Mouse (Mus musculus) lung, embryonic 16.5 days (tissue): ENCODE results near the gene AA986860. TPM values are rescaled to one million over a fixed set of nuclear protein-coding genes. Genes with fewer than 3 reads are reported as not detected.
A peak's percentile ranks its signal among the peaks of the same experiment; 100 is the strongest.

Experiments
- ATAC-seq: fragments of 200-750 bp; cut with Nextera tagmentation; 2 replicates; pipeline ENCODE4 v1.8.0; 2017; ENCODE audit warnings: low read depth, mild to moderate bottlenecking, moderate library complexity
- H3K27ac ChIP-seq: fragments of 300-500 bp; sonication (generic); 2 replicates; pipeline ENCODE4 v1.5.1; 2014; ENCODE audit warnings: mild to moderate bottlenecking, control low read depth, low read length
- H3K27me3 ChIP-seq: fragments of 300-500 bp; sonication (generic); 2 replicates; pipeline ENCODE4 v1.6.1; 2014; ENCODE audit warnings: low read depth, low read length, mixed read lengths; ENCODE audit not compliant: control insufficient read depth, insufficient read depth
- H3K36me3 ChIP-seq: fragments of 300-500 bp; sonication (generic); 2 replicates; pipeline ENCODE4 v1.6.1; 2014; ENCODE audit warnings: low read length; ENCODE audit not compliant: control insufficient read depth, insufficient read depth
- H3K4me1 ChIP-seq: fragments of 300-500 bp; sonication (generic); replicated peaks from 2 replicates; pipeline ENCODE4 v1.6.1; 2014; ENCODE audit warnings: low read length, mixed read lengths; ENCODE audit not compliant: control insufficient read depth, insufficient read depth
- H3K4me2 ChIP-seq: fragments of 300-500 bp; sonication (generic); 2 replicates; pipeline ENCODE4 v1.6.1; 2014; ENCODE audit warnings: low read depth, low read length, control low read depth
- H3K4me3 ChIP-seq: fragments of 300-500 bp; sonication (generic); 2 replicates; pipeline ENCODE4 v1.5.1; 2014; ENCODE audit warnings: mild to moderate bottlenecking, low read length, control low read depth
- H3K9ac ChIP-seq: fragments of 300-500 bp; sonication (generic); 2 replicates; pipeline ENCODE4 v1.6.1; 2014; ENCODE audit warnings: low read length, control low read depth
- H3K9me3 ChIP-seq: fragments of 300-500 bp; sonication (generic); 2 replicates; pipeline ENCODE4 v1.6.1; 2016; ENCODE audit warnings: low read length; ENCODE audit not compliant: control insufficient read depth
- WGBS: fragments of 180-500 bp; shearing (Covaris S2); extraction: QIAGEN DNeasy Blood & Tissue Kit; methylation state at CpG from one replicate; pipeline ENCODE4 v1.1.7; 2014; 5-methylcytosine and 5-hydroxymethylcytosine counted together
- polyA plus RNA-seq: library from polyadenylated mRNA; unstranded; fragments of >200 nt; fragmentation: Nextera tagmentation; extraction: Ambion mirVana; gene quantifications from 2 replicates; pipeline ENCODE4 v1.2.1, GENCODE M21; 2015

Gene AA986860
- polyA plus RNA-seq, 1 experiment from 2014 or later: 21.0 TPM

DNA sequence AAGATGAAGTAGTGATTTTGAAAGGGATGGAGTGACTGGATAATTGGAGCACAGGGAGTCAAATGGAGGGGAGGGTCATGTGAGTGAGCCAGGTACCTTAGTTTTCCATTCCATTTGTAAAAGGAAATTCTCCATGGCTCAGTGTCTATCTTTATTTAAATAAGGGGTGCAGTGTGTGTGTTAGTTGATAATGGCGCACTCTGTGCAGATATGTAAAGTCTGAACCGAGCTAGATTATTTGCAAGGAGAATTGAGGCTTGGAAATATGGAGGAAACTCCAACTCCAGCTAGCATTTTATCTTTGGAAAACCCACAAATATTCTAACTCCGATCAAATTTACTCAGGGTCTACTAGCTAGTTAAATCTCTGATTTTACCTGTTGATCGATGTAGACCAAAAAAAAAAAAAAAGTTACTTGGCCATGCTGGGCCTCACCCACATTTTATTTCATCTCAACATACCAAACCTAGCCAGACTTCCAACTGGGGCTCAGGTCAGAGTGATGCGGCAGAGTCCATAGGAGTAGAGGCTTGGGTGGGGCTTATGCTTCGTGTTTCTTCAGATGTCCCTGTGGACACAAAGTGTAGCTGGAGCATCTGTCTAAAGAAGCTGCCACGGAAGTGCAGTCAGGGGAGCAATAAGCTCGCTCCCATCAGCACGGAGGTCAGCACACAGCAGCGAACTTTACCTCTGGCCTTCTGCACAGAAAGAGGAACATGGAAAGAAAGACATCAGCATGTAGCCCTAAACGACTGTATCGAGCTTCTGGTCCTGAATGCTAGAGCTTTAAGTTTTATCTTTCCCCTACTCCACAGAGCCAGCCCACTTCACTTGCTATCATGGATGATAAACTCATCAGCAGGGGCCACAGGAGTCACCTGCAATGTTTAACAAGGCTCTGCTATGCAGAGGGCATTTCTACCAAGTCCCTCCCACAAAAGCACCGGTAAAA is 1.2 kb downstream of the AA986860 start:
- Histone ChIP-seq H3K4me3 (peak overlapping the region; percentile 49), H3K36me3 (no peaks in the 10 kb centered on the region), H3K27me3 (no peaks in the 10 kb centered on the region), H3K4me2 (peak overlapping the region; percentile 38), H3K9me3 (no peaks in the 10 kb centered on the region), H3K27ac (peak overlapping the region; percentile 96), H3K4me1 (peaks cover 22% of the 10 kb centered on the region), H3K9ac (peak overlapping the region; percentile 46)
- 67% methylated on average over 13 of the region's 13 CpGs for whole genome bisulfite sequencing
- ATAC-seq: peak; percentile 24

DNA sequence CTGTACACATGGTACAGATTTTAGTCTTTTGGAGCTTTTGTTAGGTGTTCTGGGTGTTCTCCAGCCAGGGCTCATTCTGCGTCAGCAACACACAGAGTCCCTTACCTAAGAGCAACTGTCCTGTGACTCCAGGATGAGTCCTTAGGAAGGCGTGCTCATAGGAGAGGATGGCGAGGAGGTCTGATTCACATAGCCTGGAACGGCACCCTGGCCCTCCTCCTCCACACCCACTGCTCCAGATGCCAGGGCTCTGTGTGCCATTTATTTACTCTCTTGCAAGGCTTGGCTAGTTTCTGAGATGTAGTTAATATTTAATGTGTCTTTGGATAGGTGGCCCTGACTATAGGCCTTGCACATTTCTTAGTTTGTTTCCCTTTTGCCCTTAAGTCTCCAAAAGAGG is 1.9 kb downstream of the AA986860 start:
- peak overlapping the region; percentile 96 for H3K27ac ChIP-seq
- H3K4me3 ChIP-seq: peak overlapping the region; percentile 49
- peaks cover 22% of the 10 kb centered on the region for H3K4me1 ChIP-seq
- peak overlapping the region; percentile 39 for H3K4me2 ChIP-seq
- no peaks in the 10 kb centered on the region for H3K27me3 ChIP-seq
- WGBS: 60% methylated on average over 4 of the region's 4 CpGs
- H3K36me3 ChIP-seq: no peaks in the 10 kb centered on the region
- ATAC-seq: peak; percentile 76
- no peaks in the 10 kb centered on the region for H3K9me3 ChIP-seq
- peak overlapping the region; percentile 46 for H3K9ac ChIP-seq

DNA sequence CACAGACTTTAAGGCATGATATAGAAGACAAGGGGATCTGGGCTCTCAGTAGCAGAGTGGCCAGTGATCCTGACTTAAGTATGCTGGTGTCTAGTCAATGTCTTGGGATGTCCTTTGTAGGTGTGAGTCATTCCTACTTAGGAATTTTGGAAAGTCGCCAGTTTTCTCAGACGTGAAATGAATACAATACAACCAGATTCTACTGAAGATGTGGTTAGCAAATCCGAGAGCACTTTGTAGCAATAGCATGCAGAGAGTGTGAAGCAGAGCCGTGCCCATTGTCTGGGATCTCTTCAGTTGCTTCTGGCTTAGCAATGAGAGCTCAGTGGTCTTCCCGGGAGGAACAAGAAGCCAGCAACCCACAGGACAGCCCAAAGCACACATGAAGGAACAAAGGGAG is 2.7 kb downstream of the AA986860 start:
- Histone ChIP-seq H3K36me3 (no peaks in the 10 kb centered on the region), H3K27ac (peak overlapping the region; percentile 96), H3K9ac (peak overlapping the region; percentile 36), H3K4me2 (peak overlapping the region; percentile 39), H3K4me3 (peak overlapping the region; percentile 27), H3K9me3 (no peaks in the 10 kb centered on the region), H3K27me3 (no peaks in the 10 kb centered on the region), H3K4me1 (peaks cover 22% of the 10 kb centered on the region)
- 0 out of 2 replicates have a peak, but pooled peaks have one; percentile 13 for ATAC-seq
- WGBS: 25% methylated on average over 5 of the region's 5 CpGs

DNA sequence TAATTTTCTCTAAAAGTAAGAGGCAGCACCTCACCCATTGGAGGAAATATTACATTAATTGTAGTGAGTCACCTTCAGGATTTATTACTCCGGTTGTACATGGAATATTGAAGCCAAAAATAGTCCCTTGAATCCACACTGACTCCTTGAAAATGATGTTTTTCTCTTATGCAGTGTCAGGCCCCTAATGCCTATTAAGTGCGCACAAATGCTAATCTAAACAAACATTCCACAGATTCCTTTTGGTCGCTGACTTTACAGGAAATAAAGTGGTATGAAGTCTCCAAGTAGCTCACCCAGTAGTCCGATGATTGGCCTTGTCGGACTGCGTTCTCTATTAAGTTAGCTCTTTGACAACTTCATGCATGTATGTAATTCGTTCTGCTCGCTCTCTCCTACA is 3.1 kb downstream of the AA986860 start:
- Histone ChIP-seq H3K27ac (peak overlapping the region; percentile 96), H3K4me2 (peak overlapping the region; percentile 39), H3K9ac (peak overlapping the region; percentile 36), H3K9me3 (no peaks in the 10 kb centered on the region), H3K4me1 (peaks cover 22% of the 10 kb centered on the region), H3K27me3 (no peaks in the 10 kb centered on the region), H3K36me3 (no peaks in the 10 kb centered on the region), H3K4me3 (peak overlapping the region; percentile 27)
- 18% methylated on average over 8 of the region's 8 CpGs for WGBS
- ATAC-seq: no peak

DNA sequence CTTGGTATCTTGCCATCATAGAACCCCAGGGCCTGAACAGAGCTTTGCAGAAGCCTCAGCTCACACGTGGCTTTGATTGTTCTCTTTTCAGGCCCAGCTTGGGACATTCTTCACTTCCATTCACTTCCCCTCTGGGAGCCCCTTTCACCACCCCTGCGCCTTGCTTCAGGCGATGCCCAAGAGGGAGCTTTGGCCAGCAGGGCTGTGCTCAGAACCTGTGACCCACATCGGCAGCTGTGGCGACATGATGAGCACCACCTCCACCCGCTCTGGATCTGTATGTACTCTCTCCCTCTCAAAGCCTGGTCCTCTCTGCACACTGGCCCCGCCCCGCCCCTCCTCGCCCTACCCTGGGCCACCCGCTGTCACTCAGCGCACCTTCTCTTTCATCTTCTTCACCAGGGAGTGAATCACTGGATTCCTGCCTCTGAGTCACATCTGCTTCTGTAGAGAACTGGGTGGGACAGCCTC is 5.7 kb downstream of the AA986860 start:
- Histone ChIP-seq H3K9ac (no peak overlapping the region), H3K4me1 (peaks cover 22% of the 10 kb centered on the region), H3K27ac (no peak overlapping the region), H3K36me3 (no peaks in the 10 kb centered on the region), H3K4me2 (no peak overlapping the region), H3K4me3 (no peak overlapping the region), H3K9me3 (no peaks in the 10 kb centered on the region), H3K27me3 (no peaks in the 10 kb centered on the region)
- no peak for ATAC-seq
- 42% methylated on average over 11 of the region's 11 CpGs for WGBS

DNA sequence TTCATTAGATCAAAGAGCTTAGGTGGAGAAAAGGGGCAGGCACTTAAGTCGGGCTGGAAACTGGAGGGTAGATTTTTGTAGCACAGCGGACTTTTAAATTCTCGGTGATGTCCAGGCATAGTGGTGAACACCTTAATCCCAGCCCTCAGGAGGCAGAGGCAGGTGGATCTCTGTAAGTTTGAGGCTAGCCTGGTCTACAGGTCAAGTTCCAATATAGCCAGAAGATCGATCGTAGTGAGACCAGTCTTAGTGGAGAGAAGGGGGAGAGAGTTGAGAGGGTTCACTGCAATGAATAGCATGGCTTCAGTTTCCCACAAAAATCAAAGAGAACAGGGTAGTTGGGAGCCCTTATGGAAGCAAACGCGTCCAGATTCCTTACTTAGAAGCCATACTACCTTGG is 6.1 kb downstream of the AA986860 start:
- Histone ChIP-seq H3K4me3 (no peak overlapping the region), H3K9me3 (no peaks in the 10 kb centered on the region), H3K9ac (no peak overlapping the region), H3K4me2 (no peak overlapping the region), H3K4me1 (peaks cover 22% of the 10 kb centered on the region), H3K27me3 (no peaks in the 10 kb centered on the region), H3K27ac (no peak overlapping the region), H3K36me3 (no peaks in the 10 kb centered on the region; the same call in 1 of the 2 replicates)
- ATAC-seq: no peak
- WGBS: 86% methylated on average over 7 of the region's 7 CpGs

DNA sequence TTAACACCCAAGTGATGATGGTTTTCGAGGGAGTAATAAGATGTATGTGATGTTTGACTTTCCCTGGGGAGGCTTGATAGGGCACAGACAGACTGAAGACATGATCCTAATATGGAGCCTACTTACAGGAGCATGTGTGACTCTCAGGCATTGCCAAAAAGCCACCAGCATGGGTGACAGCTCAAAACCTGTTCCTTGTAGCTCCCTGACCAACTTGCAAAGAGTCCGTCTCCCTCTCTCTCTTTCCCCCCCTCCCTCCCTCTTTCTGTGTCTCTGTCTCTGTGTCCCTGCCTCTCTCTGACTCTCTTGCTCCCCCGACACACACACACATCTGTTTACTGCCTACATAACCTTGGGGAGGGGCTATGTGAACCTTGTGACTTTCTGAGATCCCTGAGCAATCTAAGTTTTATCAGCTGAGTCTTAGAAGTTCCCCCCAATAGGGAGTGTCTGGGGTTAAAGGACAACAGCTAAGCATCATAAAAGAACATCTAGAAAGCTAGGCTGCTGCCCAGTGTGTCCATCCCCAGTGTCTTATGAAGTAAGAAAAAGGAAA is 6.9 kb downstream of the AA986860 start:
- Histone ChIP-seq H3K27me3 (no peaks in the 10 kb centered on the region), H3K4me1 (peaks cover 22% of the 10 kb centered on the region), H3K4me2 (no peak overlapping the region), H3K9me3 (no peaks in the 10 kb centered on the region), H3K36me3 (no peaks in the 10 kb centered on the region; the same call in none of the 2 replicates), H3K4me3 (no peak overlapping the region), H3K27ac (no peak overlapping the region), H3K9ac (no peak overlapping the region)
- 73% methylated on average over 3 of the region's 3 CpGs for WGBS
- no peak for ATAC-seq

DNA sequence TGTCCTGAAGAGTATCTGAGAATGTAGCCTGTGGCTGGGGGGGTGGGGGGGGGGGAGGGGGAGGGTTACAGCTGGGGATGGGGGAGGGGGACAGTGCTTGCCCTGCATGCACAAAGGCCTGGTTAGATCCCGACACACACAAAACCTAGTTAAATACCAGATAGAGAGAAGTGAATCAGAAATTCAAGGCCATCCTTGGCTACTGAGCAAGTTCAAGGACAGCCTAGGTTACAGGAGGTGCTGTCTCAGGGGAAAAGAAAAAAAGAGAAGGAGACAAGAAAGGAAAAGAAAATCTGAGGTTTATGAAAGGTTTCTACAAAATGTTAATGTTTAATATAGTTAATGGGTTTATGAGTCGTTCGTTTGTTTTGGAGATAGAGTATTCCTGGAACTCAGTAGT is 7.9 kb downstream of the AA986860 start:
- Histone ChIP-seq H3K36me3 (peaks cover 2% of the 10 kb centered on the region), H3K9me3 (no peaks in the 10 kb centered on the region), H3K4me2 (no peak overlapping the region), H3K9ac (no peak overlapping the region), H3K27me3 (no peaks in the 10 kb centered on the region), H3K4me3 (no peak overlapping the region), H3K27ac (no peak overlapping the region), H3K4me1 (peaks cover 20% of the 10 kb centered on the region)
- no peak for ATAC-seq
- 66% methylated on average over 3 of the region's 3 CpGs for WGBS

DNA sequence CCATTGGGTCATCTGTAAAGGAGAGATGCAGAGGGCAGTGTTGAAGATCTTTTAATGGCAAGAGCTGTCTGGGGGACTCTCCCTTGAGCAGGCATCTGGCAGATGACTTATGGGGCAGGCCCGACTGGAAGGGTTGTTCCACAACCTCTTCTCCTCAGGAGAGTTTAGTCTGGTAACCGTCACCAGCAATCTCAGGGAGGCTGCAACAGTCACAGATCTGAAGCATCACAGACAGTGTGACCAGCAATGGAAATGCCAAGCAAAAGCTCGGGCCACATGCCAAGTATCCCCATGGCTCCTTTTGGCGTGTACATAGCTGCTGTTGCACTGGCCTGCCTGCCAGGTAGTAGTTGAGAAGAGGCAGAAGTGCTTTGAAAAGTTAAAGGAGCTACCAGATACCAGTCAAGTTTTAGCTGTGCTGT is 8.5 kb downstream of the AA986860 start:
- H3K9ac ChIP-seq: no peak overlapping the region
- ATAC-seq: 0 out of 2 replicates have a peak, but pooled peaks have one; percentile 28
- peak overlapping the region; percentile 21 for H3K27ac ChIP-seq
- no peak overlapping the region for H3K4me3 ChIP-seq
- no peaks in the 10 kb centered on the region for H3K27me3 ChIP-seq
- H3K36me3 ChIP-seq: peaks cover 2% of the 10 kb centered on the region
- 57% methylated on average over 4 of the region's 4 CpGs for WGBS
- H3K9me3 ChIP-seq: no peaks in the 10 kb centered on the region
- H3K4me2 ChIP-seq: no peak overlapping the region
- H3K4me1 ChIP-seq: peaks cover 14% of the 10 kb centered on the region
